Mouse (Mus musculus): ENCODE results near the gene Foxo3. TPM values are rescaled to one million over a fixed set of nuclear protein-coding genes. Genes with fewer than 3 reads are reported as not detected.
A peak's percentile ranks its signal among the peaks of the same experiment; 100 is the strongest.

Foxo3 gene
- 46.1 and 57.6 TPM in 2 replicates for total RNA-seq (2017)

- ATAC-seq (replicated peaks; ENCODE audit: low read depth, poor library complexity, severe bottlenecking): peak; percentile 40
These were observed at the start of gene Foxo3 for GRCm38 (mm10) chr10:42276507-42277345. Gene Foxo3, minus strand, starts transcription at chr10:42276755.

GRCm38 (mm10) chr10:42325305-42325704 is 48.8 kb upstream of the Foxo3 start:
- no peak for ATAC-seq (replicated peaks; ENCODE audit: low read depth, poor library complexity, severe bottlenecking)

GRCm38 (mm10) chr10:42323978-42324377 is 47.4 kb upstream of the Foxo3 start:
- ATAC-seq (replicated peaks; ENCODE audit: low read depth, poor library complexity, severe bottlenecking): no peak

- peak; percentile 34; the same call in 1 of the 2 replicates for ATAC-seq (replicated peaks; ENCODE audit: low read depth, poor library complexity, severe bottlenecking)
These were observed 36.7 kb upstream of the Foxo3 start for GRCm38 (mm10) chr10:42313222-42313786.

- no peak; the same call in 1 of the 2 replicates for ATAC-seq (replicated peaks; ENCODE audit: low read depth, poor library complexity, severe bottlenecking)
These were observed 36.0 kb upstream of the Foxo3 start for GRCm38 (mm10) chr10:42312557-42312956.

GRCm38 (mm10) chr10:42308687-42308987 is 32.1 kb upstream of the Foxo3 start:
- ATAC-seq (replicated peaks; ENCODE audit: low read depth, poor library complexity, severe bottlenecking): no peak

GRCm38 (mm10) chr10:42307980-42308686 is 31.6 kb upstream of the Foxo3 start:
- peak; percentile 84 for ATAC-seq (replicated peaks; ENCODE audit: low read depth, poor library complexity, severe bottlenecking)

- no peak for ATAC-seq (replicated peaks; ENCODE audit: low read depth, poor library complexity, severe bottlenecking)
These were observed 29.9 kb upstream of the Foxo3 start for GRCm38 (mm10) chr10:42306422-42306821.

- ATAC-seq (replicated peaks; ENCODE audit: low read depth, poor library complexity, severe bottlenecking): no peak
These were observed 24.2 kb upstream of the Foxo3 start for GRCm38 (mm10) chr10:42300805-42301204.

- ATAC-seq (replicated peaks; ENCODE audit: low read depth, poor library complexity, severe bottlenecking): no peak; the same call in 1 of the 2 replicates
These were observed 23.4 kb upstream of the Foxo3 start for GRCm38 (mm10) chr10:42299967-42300366.

GRCm38 (mm10) chr10:42299426-42299825 is 22.9 kb upstream of the Foxo3 start:
- ATAC-seq (replicated peaks; ENCODE audit: low read depth, poor library complexity, severe bottlenecking): no peak

GRCm38 (mm10) chr10:42297954-42298353 is 21.4 kb upstream of the Foxo3 start:
- ATAC-seq (replicated peaks; ENCODE audit: low read depth, poor library complexity, severe bottlenecking): no peak

GRCm38 (mm10) chr10:42297109-42297508 is 20.6 kb upstream of the Foxo3 start:
- ATAC-seq (replicated peaks; ENCODE audit: low read depth, poor library complexity, severe bottlenecking): no peak

GRCm38 (mm10) chr10:42296559-42296958 is 20.0 kb upstream of the Foxo3 start:
- ATAC-seq (replicated peaks; ENCODE audit: low read depth, poor library complexity, severe bottlenecking): peak; percentile 35; the same call in 1 of the 2 replicates

- ATAC-seq (replicated peaks; ENCODE audit: low read depth, poor library complexity, severe bottlenecking): no peak; the same call in 1 of the 2 replicates
These were observed 18.5 kb upstream of the Foxo3 start for GRCm38 (mm10) chr10:42295028-42295427.

GRCm38 (mm10) chr10:42294392-42294791 is 17.8 kb upstream of the Foxo3 start:
- no peak for ATAC-seq (replicated peaks; ENCODE audit: low read depth, poor library complexity, severe bottlenecking)

- ATAC-seq (replicated peaks; ENCODE audit: low read depth, poor library complexity, severe bottlenecking): peak; percentile 77
These were observed 17.3 kb upstream of the Foxo3 start for GRCm38 (mm10) chr10:42293877-42294276.

- ATAC-seq (replicated peaks; ENCODE audit: low read depth, poor library complexity, severe bottlenecking): peak; percentile 50
These were observed 14.8 kb upstream of the Foxo3 start for GRCm38 (mm10) chr10:42291360-42291759.

GRCm38 (mm10) chr10:42287666-42288065 is 11.1 kb upstream of the Foxo3 start:
- no peak for ATAC-seq (replicated peaks; ENCODE audit: low read depth, poor library complexity, severe bottlenecking)

GRCm38 (mm10) chr10:42278307-42278850 is 1.8 kb upstream of the Foxo3 start:
- no peak for ATAC-seq (replicated peaks; ENCODE audit: low read depth, poor library complexity, severe bottlenecking)

Data from common myeloid progenitor, adult 5-6 weeks (primary cell).